Mouse (Mus musculus) cerebellum, adult 2 months (tissue): ENCODE measurements around the gene Luzp2. TPM values are rescaled to one million over a fixed set of nuclear protein-coding genes. Genes with fewer than 3 reads are reported as not detected.

Experiments
- DNase-seq, 2 experiments: peaks; one replicate each; pipeline ENCODE4 v3.0.0; 2021
- H3K27ac ChIP-seq: fragments of 200-500 bp; 2 replicates; pipeline ENCODE4 v1.5.1; 2012; ENCODE audit warnings: low read length, control low read depth, inconsistent platforms; ENCODE audit not compliant: insufficient read depth
- H3K27me3 ChIP-seq: fragments of 200-500 bp; 2 replicates; pipeline ENCODE4 v1.6.1; 2012; ENCODE audit warnings: inconsistent platforms, mild to moderate bottlenecking, low read length, moderate library complexity; ENCODE audit not compliant: control insufficient read depth, insufficient read depth
- H3K4me1 ChIP-seq: fragments of 200-500 bp; 2 replicates; pipeline ENCODE4 v1.6.1; 2011; ENCODE audit warnings: low read length; ENCODE audit not compliant: control insufficient read depth, insufficient read depth
- H3K4me3 ChIP-seq: fragments of 200-500 bp; replicated peaks from 2 replicates; pipeline ENCODE3; 2011; ENCODE audit warnings: mild to moderate bottlenecking, low read depth, low read length, control low read depth; ENCODE audit not compliant: insufficient read depth
- CTCF ChIP-seq: fragments of 200-500 bp; IDR thresholded peaks from 2 replicates; pipeline ENCODE4 v1.5.1; 2011; ENCODE audit warnings: low read depth, mild to moderate bottlenecking, control low read depth, low read length, moderate library complexity, borderline replicate concordance; ENCODE audit not compliant: insufficient read depth
- POLR2A ChIP-seq: fragments of 200-500 bp; IDR thresholded peaks from 2 replicates; pipeline ENCODE4 v1.6.1; 2011; ENCODE audit warnings: low read length, control low read depth, borderline replicate concordance; ENCODE audit not compliant: insufficient read depth
- WGBS: fragments of 180-500 bp; shearing (Covaris S2); methylation state at CpG from one replicate; pipeline ENCODE4 v1.1.7; 2018; 5-methylcytosine and 5-hydroxymethylcytosine counted together
- polyA plus RNA-seq: library from polyadenylated mRNA; depleted of rRNA; stranded (reverse); fragments of >200 nt; gene quantifications from 2 replicates; pipeline ENCODE4 v1.2.3, GENCODE M21; 2012

Gene Luzp2
- polyA plus RNA-seq, 1 experiment, result 53.8 TPM

GRCm38 (mm10) chr7:54909958-54910357 lies 74.7 kb downstream of the Luzp2 start:
- peak; percentile 10 to 26 for DNase-seq
- WGBS, result 32% methylated on average over 7 of the region's 7 CpGs
- Histone ChIP-seq H3K27me3 (no peaks in the 10 kb centered on the region; the same call in 1 of the 2 replicates), H3K4me3 (no peak overlapping the region), H3K4me1 (no peaks in the 10 kb centered on the region), H3K27ac (no peak overlapping the region)
- TF ChIP-seq POLR2A (no peak), CTCF (no peak)

- Histone ChIP-seq H3K4me3 (no peak overlapping the region), H3K4me1 (no peaks in the 10 kb centered on the region), H3K27ac (no peak overlapping the region), H3K27me3 (no peaks in the 10 kb centered on the region; the same call in 1 of the 2 replicates)
- WGBS, result 13% methylated on average over 1 of the region's 1 CpGs
- TF ChIP-seq POLR2A (no peak), CTCF (no peak)
- DNase-seq, result peak in 1 of 2 experiments; percentile 5
Observed at GRCm38 (mm10) chr7:54914030-54914429, 78.7 kb downstream of the Luzp2 start.

- Histone ChIP-seq H3K27ac (no peak overlapping the region), H3K4me3 (no peak overlapping the region), H3K27me3 (no peaks in the 10 kb centered on the region), H3K4me1 (no peaks in the 10 kb centered on the region)
- DNase-seq, result no peak
- 83% methylated on average over 3 of the region's 3 CpGs for WGBS
- TF ChIP-seq POLR2A (no peak), CTCF (no peak)
Observed at GRCm38 (mm10) chr7:54921991-54922390, 86.7 kb downstream of the Luzp2 start.

GRCm38 (mm10) chr7:54956759-54957158 lies 121.5 kb downstream of the Luzp2 start:
- no peaks in the 10 kb centered on the region for H3K4me1 ChIP-seq
- WGBS, result 75% methylated on average over 2 of the region's 2 CpGs

GRCm38 (mm10) chr7:54962678-54963077 lies 127.4 kb downstream of the Luzp2 start:
- Histone ChIP-seq H3K27ac (no peak overlapping the region), H3K4me1 (no peaks in the 10 kb centered on the region), H3K4me3 (no peak overlapping the region), H3K27me3 (no peaks in the 10 kb centered on the region)
- TF ChIP-seq POLR2A (no peak), CTCF (no peak)
- WGBS, result 43% methylated on average over 4 of the region's 4 CpGs
- DNase-seq, result no peak

More at GRCm38 (mm10) chr7:54956759-54957158, 121.5 kb downstream of the Luzp2 start:
- no peak overlapping the region for H3K27ac ChIP-seq
- DNase-seq, result no peak
- no peak overlapping the region for H3K4me3 ChIP-seq
- TF ChIP-seq CTCF (no peak), POLR2A (no peak)
- H3K27me3 ChIP-seq, result no peaks in the 10 kb centered on the region

- DNase-seq, result no peak
- Histone ChIP-seq H3K27ac (no peak overlapping the region), H3K4me3 (no peak overlapping the region), H3K4me1 (no peaks in the 10 kb centered on the region), H3K27me3 (no peaks in the 10 kb centered on the region)
- no peak for TF ChIP-seq POLR2A
- TF ChIP-seq CTCF, result no peak
Observed at GRCm38 (mm10) chr7:54977372-54977771, 142.1 kb downstream of the Luzp2 start.

GRCm38 (mm10) chr7:54980585-54980984 lies 145.3 kb downstream of the Luzp2 start:
- Histone ChIP-seq H3K27ac (no peak overlapping the region), H3K27me3 (no peaks in the 10 kb centered on the region), H3K4me3 (no peak overlapping the region), H3K4me1 (no peaks in the 10 kb centered on the region)
- TF ChIP-seq CTCF (no peak), POLR2A (no peak)
- WGBS, result 50% methylated on average over 4 of the region's 4 CpGs
- DNase-seq, result no peak

- TF ChIP-seq POLR2A (no peak), CTCF (no peak)
- Histone ChIP-seq H3K4me3 (no peak overlapping the region), H3K27me3 (no peaks in the 10 kb centered on the region), H3K4me1 (no peaks in the 10 kb centered on the region), H3K27ac (no peak overlapping the region)
- no peak for DNase-seq
- 48% methylated on average over 2 of the region's 2 CpGs for WGBS
Observed at GRCm38 (mm10) chr7:55000397-55000796, 165.1 kb downstream of the Luzp2 start.
